Mouse (Mus musculus) right cerebral cortex, postnatal 25 days (tissue): ENCODE results near the gene Scgb1b17.
"Not testable (repeated sequence)": the region's sequence is repeated elsewhere in the genome, so short reads cannot be mapped to it uniquely, and the experiment has no call there.

Source experiments
- DNase-seq: peaks from one replicate; pipeline ENCODE4 v3.0.0; 2022

The Scgb1b17 gene

DNA sequence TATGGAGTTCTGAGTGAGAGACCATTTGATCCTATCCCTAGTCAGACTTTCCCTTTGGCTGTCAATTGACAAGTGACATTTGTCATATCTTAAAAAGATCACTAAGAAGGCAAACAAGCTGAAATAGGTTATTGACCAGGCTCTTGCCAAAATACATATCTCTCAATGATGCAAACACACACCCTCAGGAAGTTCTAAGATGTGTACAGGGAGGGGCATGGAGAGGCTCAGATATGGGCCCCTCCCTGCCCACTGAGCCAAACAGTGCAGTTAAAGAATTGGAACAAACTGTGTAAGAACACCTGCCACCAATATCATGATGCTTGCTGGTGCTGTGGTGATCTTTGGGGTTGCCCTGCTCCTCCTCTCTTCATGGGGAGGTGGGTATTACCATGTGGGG is at the start of gene Scgb1b17:
Scgb1b17 (plus strand) TSS at position 301 of the 400 bp plus-strand sequence.
- not testable (repeated sequence) for DNase-seq

DNA sequence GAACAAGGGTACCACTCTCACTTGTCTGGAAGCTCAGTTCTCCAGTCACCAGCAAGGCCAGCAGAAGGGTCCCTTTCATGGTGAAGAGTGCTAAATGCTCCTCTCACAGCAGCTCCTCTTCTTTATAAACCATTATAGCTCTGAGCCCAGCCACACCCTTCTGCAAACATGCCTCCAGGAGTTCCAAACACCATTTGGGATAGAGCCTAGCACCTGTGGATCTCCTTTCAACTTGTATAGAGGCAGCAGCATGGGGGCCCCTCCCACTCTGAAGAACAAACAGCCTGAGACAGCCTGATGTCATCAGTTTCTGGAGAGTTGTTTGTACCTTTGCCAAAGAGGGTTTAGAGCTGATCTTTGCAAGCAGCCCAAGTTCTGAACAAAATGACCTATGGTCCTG is 6.8 kb upstream of the Scgb1b17 start, which contains the start of gene Scgb2b17:
Scgb2b17 (minus strand) TSS at position 101 of the 400 bp plus-strand sequence.
- DNase-seq: not testable (repeated sequence)
